In the genomic region with DNA sequence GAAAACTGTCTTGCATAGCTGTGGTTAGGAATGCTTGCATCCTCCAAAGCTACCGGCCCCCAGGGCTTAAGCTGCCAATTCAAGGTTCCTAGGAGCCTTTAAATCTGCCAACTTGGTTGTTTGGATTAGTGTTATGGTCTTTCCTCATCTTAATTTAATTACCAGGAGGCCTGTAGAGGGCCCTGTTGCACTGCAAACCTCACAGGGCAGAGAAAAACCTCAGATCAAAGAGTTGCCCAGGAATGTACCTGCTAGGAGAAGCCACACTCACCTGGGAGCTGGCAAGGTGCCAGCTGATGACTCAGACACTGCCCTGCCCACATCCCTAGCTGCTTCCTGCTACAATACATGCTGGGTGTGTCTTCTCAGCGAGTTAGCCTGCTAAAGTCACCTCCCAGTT, we compare ENCODE assay signal across 10 mouse cellular contexts. TPM values are rescaled to one million over a fixed set of nuclear protein-coding genes. Genes with fewer than 3 reads are reported as not detected.
DNase-seq lines count a peak whose midpoint lies in the region; ATAC-seq and TF ChIP-seq lines count a peak whose summit lies in the region.
"Had no signal": no experiment of that assay in that cellular context is flagged by ENCODE, and none has a peak within 500 bp of the region (broad histone marks: within the 10 kb centered on the region; RNA-seq: fewer than 3 reads in every experiment).

No protein-coding gene starts in this region.

- TF ChIP-seq EP300 in lung, postnatal 0 days (IDR thresholded peaks at IDR 0.05): peak; percentile 81

- TF ChIP-seq CTCF in lung, postnatal 0 days (IDR thresholded peaks at IDR 0.05): peak; percentile 60

- no peak overlapping the region for H3K9ac ChIP-seq in lung, postnatal 0 days (replicated peaks; ENCODE audit: low read depth)
- no peak overlapping the region for H3K9ac ChIP-seq in forebrain, embryonic 13.5 days

- H3K36me3 ChIP-seq in lung, postnatal 0 days (ENCODE audit: insufficient read depth, low read length): no peaks in the 10 kb centered on the region
- no peaks in the 10 kb centered on the region for H3K36me3 ChIP-seq in forebrain, embryonic 13.5 days (ENCODE audit: poor library complexity, severe bottlenecking)

- DNase-seq in retina, adult 2 months (ENCODE audit: low read depth, low spot score): peak; percentile 6
- DNase-seq in retina, embryonic 14.5 days (ENCODE audit: low spot score): no peak
- DNase-seq in brain, adult 2 months (ENCODE audit: low read depth, low spot score): peak; percentile 33
- peak; percentile 40 for DNase-seq in kidney, adult 11 months
- peak; percentile 92 for DNase-seq in lung, postnatal 0 days (ENCODE audit: low spot score)
- peak; percentile 79 for DNase-seq in urinary bladder, postnatal 25 days (ENCODE audit: low spot score)
- DNase-seq in spleen, postnatal 36 days (ENCODE audit: low spot score in 2 of 2): no peak

- no peak overlapping the region for H3K4me3 ChIP-seq in lung, postnatal 0 days (ENCODE audit: low read depth, low read length)
- H3K4me3 ChIP-seq in forebrain, embryonic 13.5 days: no peak overlapping the region

- no peaks in the 10 kb centered on the region for H3K27me3 ChIP-seq in lung, postnatal 0 days (replicated peaks; ENCODE audit: insufficient read depth, low read length)
- H3K27me3 ChIP-seq in forebrain, embryonic 13.5 days: no peaks in the 10 kb centered on the region

- 8% methylated on average over 2 of the region's 2 CpGs for WGBS in lung, postnatal 0 days
- 22% methylated on average over 2 of the region's 2 CpGs for WGBS in forebrain, embryonic 13.5 days

- peak; percentile 98 for ATAC-seq in lung, postnatal 0 days
- ATAC-seq in forebrain, embryonic 13.5 days: no peak

- H3K9me3 ChIP-seq in lung, postnatal 0 days (ENCODE audit: low read length): no peaks in the 10 kb centered on the region
- no peaks in the 10 kb centered on the region for H3K9me3 ChIP-seq in forebrain, embryonic 13.5 days (replicated peaks)

- H3K4me2 ChIP-seq in lung, postnatal 0 days (replicated peaks; ENCODE audit: low read depth, low read length): no peak overlapping the region
- no peak overlapping the region for H3K4me2 ChIP-seq in forebrain, embryonic 13.5 days

- H3K4me1 ChIP-seq in lung, postnatal 0 days (ENCODE audit: insufficient read depth, low read depth, low read length): no peaks in the 10 kb centered on the region
- no peaks in the 10 kb centered on the region for H3K4me1 ChIP-seq in forebrain, embryonic 13.5 days

- no peak overlapping the region for H3K27ac ChIP-seq in lung, postnatal 0 days (ENCODE audit: low read length)
- H3K27ac ChIP-seq in forebrain, embryonic 13.5 days: no peak overlapping the region

RNA-seq across cellular contexts. Expression of gene Epgn, which starts 11.3 kb away (rescaled TPM):
- polyA plus RNA-seq in lung, postnatal 0 days (2015; fragmentation: Nextera tagmentation; extraction: Ambion mirVana): not detected in 2 replicates
- polyA plus RNA-seq in forebrain, embryonic 13.5 days (2015; fragmentation: Nextera tagmentation; extraction: Ambion mirVana): 0.09 and 0.23 TPM in 2 replicates

RNA-seq across cellular contexts. Expression of gene Ereg, which starts 35.9 kb away (rescaled TPM):
- polyA plus RNA-seq in lung, postnatal 0 days (2015; fragmentation: Nextera tagmentation; extraction: Ambion mirVana): 0.17 and 0.18 TPM in 2 replicates
- not detected in 2 replicates for polyA plus RNA-seq in forebrain, embryonic 13.5 days (2015; fragmentation: Nextera tagmentation; extraction: Ambion mirVana)
- polyA plus RNA-seq: frontal cortex, adult 2 months; neural tube, embryonic 11.5 days had no signal

Comparison
In these comparisons a context has a peak if more than half of its experiments do, and no peak if none do; other contexts are left out.
1. DNase-seq: peak in retina, adult 2 months (single experiment), brain, adult 2 months (single experiment), kidney, adult 11 months (single experiment), lung, postnatal 0 days (single experiment) and urinary bladder, postnatal 25 days (single experiment); none in retina, embryonic 14.5 days (single experiment) and spleen, postnatal 36 days (0 of 2).